Comparison of ENCODE assay signal across 9 mouse cellular contexts in genomic region chr1:39086273-39086672, GRCm38 (mm10).
A peak's percentile ranks its signal among the peaks of the same experiment; 100 is the strongest.
DNase-seq lines count a peak whose midpoint lies in the region; ATAC-seq and TF ChIP-seq lines count a peak whose summit lies in the region.
"Had no signal": no experiment of that assay in that cellular context is flagged by ENCODE, and none has a peak within 500 bp of the region (broad histone marks: within the 10 kb centered on the region; RNA-seq: fewer than 3 reads in every experiment).

No protein-coding gene starts in this region.

- intact Hi-C loops in gastrocnemius, adult 2 months (cut with DNase I), result no loop called here

- H3K9me3 ChIP-seq in intestine, postnatal 0 days (ENCODE audit: control insufficient read depth), result no peaks in the 10 kb centered on the region
- no peaks in the 10 kb centered on the region for H3K9me3 ChIP-seq in forebrain, embryonic 12.5 days

- 75% methylated on average over 11 of the region's 11 CpGs for WGBS in intestine, postnatal 0 days
- 83% methylated on average over 11 of the region's 11 CpGs for WGBS in forebrain, embryonic 12.5 days

- H3K4me2 ChIP-seq in intestine, postnatal 0 days (replicated peaks; ENCODE audit: low read depth), result no peak overlapping the region
- H3K4me2 ChIP-seq in forebrain, embryonic 12.5 days, result no peak overlapping the region
- H3K4me2 ChIP-seq: liver, embryonic 15.5 days had no signal

- peak; percentile 63 for DNase-seq in gastrocnemius, adult 2 months
- DNase-seq in gastrocnemius, postnatal 25 days, result no peak
- DNase-seq in ovary, adult 18-20 months (ENCODE audit: low spot score), result peak; percentile 58
- no peak for DNase-seq in ovary, postnatal 10 days (ENCODE audit: low spot score)
- peak; percentile 59 for DNase-seq in heart, postnatal 4 days
- DNase-seq in right cerebral cortex, postnatal 36 days (ENCODE audit: low spot score in 2 of 2), result peak; percentile 55 to 69

- no peaks in the 10 kb centered on the region for H3K36me3 ChIP-seq in intestine, postnatal 0 days (ENCODE audit: control insufficient read depth, insufficient read depth)
- H3K36me3 ChIP-seq in forebrain, embryonic 12.5 days (replicated peaks), result no peaks in the 10 kb centered on the region
- H3K36me3 ChIP-seq: liver, embryonic 15.5 days had no signal

- 0 out of 2 replicates have a peak, but pooled peaks cover 3% of the 10 kb centered on the region for H3K4me1 ChIP-seq in intestine, postnatal 0 days (replicated peaks; ENCODE audit: control insufficient read depth, insufficient read depth, low read length)
- no peaks in the 10 kb centered on the region for H3K4me1 ChIP-seq in forebrain, embryonic 12.5 days
- H3K4me1 ChIP-seq: liver, embryonic 15.5 days had no signal

- H3K9ac ChIP-seq in intestine, postnatal 0 days (ENCODE audit: low read depth, low read length), result no peak overlapping the region
- no peak overlapping the region for H3K9ac ChIP-seq in forebrain, embryonic 12.5 days
- H3K9ac ChIP-seq: liver, embryonic 15.5 days had no signal

- no peaks in the 10 kb centered on the region for H3K27me3 ChIP-seq in intestine, postnatal 0 days (replicated peaks; ENCODE audit: control insufficient read depth, insufficient read depth, low read length)
- no peaks in the 10 kb centered on the region for H3K27me3 ChIP-seq in forebrain, embryonic 12.5 days
- H3K27me3 ChIP-seq: liver, embryonic 15.5 days had no signal

- TF ChIP-seq CTCF in gastrocnemius, adult 2 months (IDR thresholded peaks at IDR 0.05), result no peak
- no peak for TF ChIP-seq CTCF in intestine, postnatal 0 days (IDR thresholded peaks at IDR 0.05; ENCODE audit: low read depth)

- H3K4me3 ChIP-seq in gastrocnemius, adult 2 months, result no peak overlapping the region
- H3K4me3 ChIP-seq in intestine, postnatal 0 days (ENCODE audit: low read depth, low read length), result no peak overlapping the region
- no peak overlapping the region for H3K4me3 ChIP-seq in forebrain, embryonic 12.5 days (replicated peaks)
- H3K4me3 ChIP-seq: liver, embryonic 15.5 days had no signal

- H3K27ac ChIP-seq in gastrocnemius, adult 2 months, result peak overlapping the region; percentile 46
- H3K27ac ChIP-seq in intestine, postnatal 0 days (ENCODE audit: low read depth, low read length), result no peak overlapping the region
- no peak overlapping the region for H3K27ac ChIP-seq in forebrain, embryonic 12.5 days
- H3K27ac ChIP-seq: liver, embryonic 15.5 days had no signal

- no peak for ATAC-seq in intestine, postnatal 0 days
- no peak for ATAC-seq in forebrain, embryonic 12.5 days (ENCODE audit: low FRiP score)

Comparison
In these comparisons a context has a peak if more than half of its experiments do, and no peak if none do; other contexts are left out.
1. DNase-seq: peak in gastrocnemius, adult 2 months (single experiment), ovary, adult 18-20 months (single experiment), heart, postnatal 4 days (single experiment) and right cerebral cortex, postnatal 36 days (2 of 2); none in gastrocnemius, postnatal 25 days (single experiment) and ovary, postnatal 10 days (single experiment).